Mouse (Mus musculus) limb, embryonic 14.5 days (tissue): Measurements from ENCODE around the gene Pax6. TPM values are rescaled to one million over a fixed set of nuclear protein-coding genes. Genes with fewer than 3 reads are reported as not detected.

Source experiments
- ATAC-seq: fragments of 200-750 bp; cut with Nextera tagmentation; 2 replicates; pipeline ENCODE4 v1.8.0; 2017; ENCODE audit warnings: low read depth, moderate number of reproducible peaks, moderate TSS enrichment; ENCODE audit not compliant: low FRiP score
- DNase-seq: peaks from one replicate; pipeline ENCODE4 v3.0.0-alpha.2; 2015; ENCODE audit warnings: low spot score
- H3K27ac ChIP-seq: fragments of 300-500 bp; sonication (generic); replicated peaks from 2 replicates; pipeline ENCODE4 v1.5.1; 2014; ENCODE audit warnings: low read depth, mild to moderate bottlenecking, low read length, moderate library complexity, mixed read lengths
- H3K27me3 ChIP-seq: fragments of 300-500 bp; sonication (generic); 2 replicates; pipeline ENCODE4 v1.6.1; 2014; ENCODE audit warnings: low read length, mixed read lengths; ENCODE audit not compliant: control insufficient read depth, insufficient read depth
- H3K36me3 ChIP-seq: fragments of 300-500 bp; sonication (generic); 2 replicates; pipeline ENCODE4 v1.6.1; 2014; ENCODE audit warnings: mild to moderate bottlenecking, low read length, moderate library complexity, mixed read lengths; ENCODE audit not compliant: control insufficient read depth, insufficient read depth
- H3K4me1 ChIP-seq: fragments of 300-500 bp; sonication (generic); 2 replicates; pipeline ENCODE4 v1.6.1; 2014; ENCODE audit warnings: antibody characterized with exemption, low read length, mixed read lengths; ENCODE audit not compliant: control insufficient read depth, insufficient read depth
- H3K4me2 ChIP-seq: fragments of 300-500 bp; sonication (generic); replicated peaks from 2 replicates; pipeline ENCODE4 v1.6.1; 2014; ENCODE audit warnings: low read depth, mild to moderate bottlenecking, low read length, moderate library complexity; ENCODE audit not compliant: severe bottlenecking
- H3K4me3 ChIP-seq: fragments of 300-500 bp; sonication (generic); replicated peaks from 2 replicates; pipeline ENCODE4 v1.5.1; 2014; ENCODE audit warnings: low read length
- H3K9ac ChIP-seq: fragments of 300-500 bp; sonication (generic); 2 replicates; pipeline ENCODE4 v1.6.1; 2014; ENCODE audit warnings: mild to moderate bottlenecking, low read depth, low read length, moderate library complexity; ENCODE audit not compliant: severe bottlenecking
- H3K9me3 ChIP-seq: fragments of 300-500 bp; sonication (generic); 2 replicates; pipeline ENCODE4 v1.6.1; 2016; ENCODE audit warnings: low read length; ENCODE audit not compliant: control insufficient read depth
- POLR2A ChIP-seq: fragments of 200-500 bp; IDR thresholded peaks from 2 replicates; pipeline ENCODE4 v1.8.0; 2012; ENCODE audit warnings: inconsistent platforms, mild to moderate bottlenecking, moderate library complexity, borderline replicate concordance; ENCODE audit not compliant: insufficient read depth, insufficient read length; ENCODE audit errors: extremely low read depth
- WGBS: fragments of 180-500 bp; shearing (Covaris S2); extraction: QIAGEN DNeasy Blood & Tissue Kit; methylation state at CpG from one replicate; pipeline ENCODE4 v1.1.7; 2014; 5-methylcytosine and 5-hydroxymethylcytosine counted together
- polyA plus RNA-seq, 2 experiments: library from polyadenylated mRNA; depleted of rRNA in 1 of 2; stranded (reverse) in 1 of 2; unstranded in 1 of 2; fragments of >200 nt; fragmentation: Nextera tagmentation in 1 of 2; extraction: Ambion mirVana in 1 of 2; gene quantifications; 2 replicates each; pipeline versions ENCODE4 v1.2.1 to v1.2.3; 2012 to 2014

Gene Pax6
- polyA plus RNA-seq, 2 experiments: 0.44 to 0.48 TPM

DNA sequence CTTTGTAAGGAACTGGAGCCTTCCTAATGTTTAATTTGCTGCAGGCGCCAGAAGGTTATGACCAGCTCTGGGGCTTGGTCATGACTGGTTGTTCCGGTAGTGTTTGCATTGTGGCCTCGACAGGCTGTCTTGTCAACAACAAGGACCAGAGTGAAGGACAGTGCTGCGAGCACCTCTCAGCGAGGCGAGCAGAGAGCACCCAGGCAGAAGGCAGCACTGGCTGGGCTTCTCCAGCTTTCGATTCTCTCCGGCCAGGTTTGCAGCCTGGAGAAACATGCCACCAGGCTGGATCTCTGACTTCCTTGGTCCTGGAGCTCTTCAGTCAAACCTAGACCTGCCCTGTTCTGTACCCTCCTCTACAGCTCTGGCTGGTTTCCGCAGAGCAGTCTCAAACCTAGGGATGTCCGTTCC is 5.6 kb upstream of the Pax6 start:
- Histone ChIP-seq H3K27ac (no peak overlapping the region), H3K36me3 (no peaks in the 10 kb centered on the region), H3K4me2 (no peak overlapping the region), H3K27me3 (peaks cover 99% of the 10 kb centered on the region), H3K9ac (no peak overlapping the region), H3K4me1 (0 out of 2 replicates have a peak, but pooled peaks cover 5% of the 10 kb centered on the region), H3K9me3 (no peaks in the 10 kb centered on the region), H3K4me3 (no peak overlapping the region)
- TF ChIP-seq POLR2A: no peak
- no peak for DNase-seq
- WGBS: 2% methylated on average over 10 of the region's 10 CpGs
- no peak for ATAC-seq

DNA sequence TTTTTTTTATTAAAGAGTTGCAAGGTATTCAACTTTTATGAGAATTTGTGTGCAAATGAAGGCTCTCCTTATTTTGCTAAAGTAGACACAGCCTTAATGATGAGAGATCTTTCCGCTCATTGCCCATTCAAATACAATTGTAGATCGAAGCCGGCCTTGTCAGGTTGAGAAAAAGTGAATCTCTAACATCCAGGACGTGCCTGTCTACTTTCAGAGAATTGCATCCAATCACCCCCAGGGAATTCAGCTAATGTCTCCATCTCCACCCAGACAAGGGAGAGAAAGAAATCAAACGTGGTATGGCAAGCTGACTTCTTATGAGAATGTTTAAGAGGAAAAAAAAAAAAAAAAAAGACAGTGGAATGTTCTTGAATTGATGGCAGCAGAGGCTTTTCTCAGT is 3.7 kb upstream of the Pax6 start:
- Histone ChIP-seq H3K36me3 (no peaks in the 10 kb centered on the region), H3K9ac (no peak overlapping the region), H3K27me3 (peaks cover 99% of the 10 kb centered on the region), H3K9me3 (no peaks in the 10 kb centered on the region), H3K27ac (no peak overlapping the region), H3K4me2 (no peak overlapping the region), H3K4me1 (0 out of 2 replicates have a peak, but pooled peaks cover 6% of the 10 kb centered on the region), H3K4me3 (no peak overlapping the region)
- WGBS: 11% methylated on average over 5 of the region's 5 CpGs
- TF ChIP-seq POLR2A: no peak
- ATAC-seq (no peak), DNase-seq (no peak)

GRCm38 (mm10) chr2:105665491-105666250 is 3.0 kb upstream of the Pax6 start:
- Histone ChIP-seq H3K9me3 (no peaks in the 10 kb centered on the region), H3K4me1 (0 out of 2 replicates have a peak, but pooled peaks cover 5% of the 10 kb centered on the region), H3K4me3 (no peak overlapping the region), H3K27me3 (peaks cover 99% of the 10 kb centered on the region), H3K36me3 (no peaks in the 10 kb centered on the region), H3K27ac (no peak overlapping the region), H3K9ac (no peak overlapping the region), H3K4me2 (no peak overlapping the region)
- DNase-seq: no peak
- TF ChIP-seq POLR2A: no peak
- no peak for ATAC-seq
- WGBS: 9% methylated on average over 5 of the region's 5 CpGs

- ATAC-seq: no peak
- Histone ChIP-seq H3K27ac (no peak overlapping the region), H3K4me1 (0 out of 2 replicates have a peak, but pooled peaks cover 5% of the 10 kb centered on the region), H3K4me3 (no peak overlapping the region), H3K9me3 (no peaks in the 10 kb centered on the region), H3K4me2 (no peak overlapping the region), H3K27me3 (peaks cover 100% of the 10 kb centered on the region), H3K36me3 (no peaks in the 10 kb centered on the region), H3K9ac (no peak overlapping the region)
- no peak for DNase-seq
- 4% methylated on average over 6 of the region's 6 CpGs for WGBS
- no peak for TF ChIP-seq POLR2A
Measured at GRCm38 (mm10) chr2:105666331-105666730, 2.4 kb upstream of the Pax6 start.

DNA sequence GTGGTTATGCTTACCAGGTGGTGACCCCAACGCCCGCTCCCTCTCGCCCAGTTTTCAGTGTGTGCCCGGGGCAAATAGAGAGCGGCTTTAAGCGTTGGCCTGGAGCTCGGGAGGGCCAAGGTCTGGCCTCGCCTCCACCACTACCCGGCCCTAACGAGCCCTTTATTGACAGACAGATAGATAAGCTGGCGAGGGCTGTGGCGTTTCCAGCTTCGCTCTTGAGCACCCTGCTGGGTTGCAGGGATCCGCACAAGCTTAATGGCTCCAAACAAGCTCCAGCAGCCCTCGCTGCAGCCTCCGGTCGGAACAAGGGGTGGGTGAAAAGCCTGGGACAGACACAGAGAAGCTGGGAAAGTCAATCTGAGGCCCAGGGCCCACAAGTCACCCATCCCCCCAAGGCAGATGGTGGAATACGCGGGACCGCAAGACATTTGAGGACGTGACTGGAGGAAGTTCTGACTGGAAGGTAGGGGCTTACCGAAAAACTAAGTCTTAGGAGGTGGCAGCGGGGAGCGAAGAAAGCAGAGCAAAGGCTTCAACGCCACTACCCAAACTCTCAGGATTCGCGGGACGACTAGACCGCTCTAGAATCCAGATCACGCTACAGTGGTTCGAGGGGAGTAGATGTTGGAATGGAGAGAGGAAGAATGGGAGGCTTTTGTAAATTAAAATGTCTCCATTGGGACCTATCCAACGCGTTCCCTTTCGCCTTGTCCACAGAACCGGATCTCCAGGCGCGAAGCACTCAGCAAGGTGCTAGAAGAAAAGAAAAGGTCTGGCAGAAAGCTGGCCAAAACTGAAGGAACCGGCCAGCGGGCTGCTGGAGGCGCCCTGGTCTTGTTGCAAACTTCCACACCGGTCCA is 1.7 kb upstream of the Pax6 start:
- Histone ChIP-seq H3K9ac (no peak overlapping the region), H3K36me3 (no peaks in the 10 kb centered on the region), H3K27me3 (peaks cover 100% of the 10 kb centered on the region), H3K9me3 (no peaks in the 10 kb centered on the region), H3K4me3 (no peak overlapping the region), H3K27ac (no peak overlapping the region), H3K4me1 (0 out of 2 replicates have a peak, but pooled peaks cover 5% of the 10 kb centered on the region), H3K4me2 (no peak overlapping the region)
- ATAC-seq (no peak), DNase-seq (no peak)
- WGBS: 3% methylated on average over 41 of the region's 41 CpGs
- TF ChIP-seq POLR2A: no peak
